In genomic region chr16:50167983-50168299, GRCm38 (mm10) we compare ENCODE assay signal across 24 mouse cellular contexts.
DNase-seq lines count a peak whose midpoint lies in the region; ATAC-seq and TF ChIP-seq lines count a peak whose summit lies in the region.
"Had no signal": no experiment of that assay in that cellular context is flagged by ENCODE, and none has a peak within 500 bp of the region (broad histone marks: within the 10 kb centered on the region; RNA-seq: fewer than 3 reads in every experiment).

No protein-coding gene starts in this region.

- 62% methylated on average over 10 of the region's 10 CpGs for WGBS in heart, adult 2 months
- 83% methylated on average over 10 of the region's 10 CpGs for WGBS in heart, embryonic 11.5 days (ENCODE audit: insufficient replicate concordance)
- WGBS in forebrain, embryonic 10.5 days, result 90% methylated on average over 10 of the region's 10 CpGs

- dilution Hi-C loops in CH12.LX (cut with MboI; ENCODE audit: extremely low pct_ligation_motif_present, extremely low pct_unique_long_range_greater_than_20kb, low sequenced_read_pairs), result no loop called here

- no peaks in the 10 kb centered on the region for H3K27me3 ChIP-seq in heart, adult 2 months (ENCODE audit: control insufficient read depth, insufficient read depth, low read length)
- no peaks in the 10 kb centered on the region for H3K27me3 ChIP-seq in heart, embryonic 11.5 days (ENCODE audit: control insufficient read depth, insufficient read depth, low read length)
- no peaks in the 10 kb centered on the region for H3K27me3 ChIP-seq in CH12.LX (replicated peaks)
- no peaks in the 10 kb centered on the region for H3K27me3 ChIP-seq in forebrain, embryonic 10.5 days (ENCODE audit: poor library complexity, severe bottlenecking)
- H3K27me3 ChIP-seq: embryonic facial prominence, embryonic 13.5 days; embryonic facial prominence, embryonic 15.5 days; forebrain, embryonic 13.5 days; forebrain, embryonic 15.5 days had no signal

- no peak for TF ChIP-seq RAD21 in CH12.LX (IDR thresholded peaks at IDR 0.05; ENCODE audit: low read depth, low read length)

- no peak overlapping the region for H3K9ac ChIP-seq in heart, adult 2 months (ENCODE audit: low read depth, low read length)
- H3K9ac ChIP-seq in heart, embryonic 11.5 days (ENCODE audit: low read depth, low read length), result no peak overlapping the region
- H3K9ac ChIP-seq in CH12.LX (ENCODE audit: insufficient read depth, low read depth), result no peak overlapping the region
- H3K9ac ChIP-seq: embryonic facial prominence, embryonic 13.5 days; embryonic facial prominence, embryonic 15.5 days; forebrain, embryonic 13.5 days; forebrain, embryonic 15.5 days; forebrain, postnatal 0 days had no signal

- H3K79me2 ChIP-seq in heart, adult 2 months (replicated peaks; ENCODE audit: control insufficient read depth, insufficient read depth, low read length), result no peaks in the 10 kb centered on the region
- H3K79me2 ChIP-seq in CH12.LX (replicated peaks; ENCODE audit: control insufficient read depth, extremely low read depth, insufficient read depth, poor library complexity, severe bottlenecking), result no peaks in the 10 kb centered on the region

- H3K4me2 ChIP-seq in heart, embryonic 11.5 days, result no peak overlapping the region
- peak overlapping the region; percentile 80; the same call in 1 of the 2 replicates for H3K4me2 ChIP-seq in CH12.LX (ENCODE audit: insufficient read depth, low read depth, poor library complexity, severe bottlenecking)
- H3K4me2 ChIP-seq: embryonic facial prominence, embryonic 13.5 days; embryonic facial prominence, embryonic 15.5 days; forebrain, embryonic 13.5 days; forebrain, embryonic 15.5 days had no signal

- H3K4me1 ChIP-seq in heart, adult 2 months (ENCODE audit: control insufficient read depth, insufficient read depth, low read length), result no peaks in the 10 kb centered on the region
- no peaks in the 10 kb centered on the region for H3K4me1 ChIP-seq in heart, embryonic 11.5 days (ENCODE audit: control insufficient read depth, insufficient read depth, low read length)
- H3K4me1 ChIP-seq in CH12.LX (ENCODE audit: control insufficient read depth in 1 of 2, insufficient read depth in 2 of 2), result peaks cover 6 to 9% of the 10 kb centered on the region in 2 experiments; a peak in 3 of 4 replicates
- peaks cover 17% of the 10 kb centered on the region for H3K4me1 ChIP-seq in forebrain, embryonic 10.5 days

- no peak for TF ChIP-seq POLR2A in heart, adult 2 months (IDR thresholded peaks at IDR 0.05; ENCODE audit: insufficient read depth, low read depth, low read length)
- TF ChIP-seq POLR2A in CH12.LX (IDR thresholded peaks at IDR 0.05; ENCODE audit: low read depth, low read length), result no peak

- peak overlapping the region; percentile 25; the same call in 1 of the 2 replicates for H3K27ac ChIP-seq in gastrocnemius, adult 2 months
- no peak overlapping the region for H3K27ac ChIP-seq in heart, adult 2 months
- H3K27ac ChIP-seq in heart, embryonic 11.5 days (ENCODE audit: low read depth, low read length), result no peak overlapping the region
- H3K27ac ChIP-seq in CH12.LX (ENCODE audit: insufficient read depth, low read depth), result no peak overlapping the region
- no peak overlapping the region for H3K27ac ChIP-seq in forebrain, embryonic 10.5 days
- H3K27ac ChIP-seq: embryonic facial prominence, embryonic 13.5 days; embryonic facial prominence, embryonic 15.5 days; forebrain, embryonic 13.5 days; forebrain, embryonic 15.5 days had no signal

- H3K9me3 ChIP-seq in heart, embryonic 11.5 days (replicated peaks; ENCODE audit: control insufficient read depth, low read length), result no peaks in the 10 kb centered on the region
- H3K9me3 ChIP-seq in CH12.LX (replicated peaks; ENCODE audit: low read length), result no peaks in the 10 kb centered on the region
- no peaks in the 10 kb centered on the region for H3K9me3 ChIP-seq in forebrain, embryonic 10.5 days
- H3K9me3 ChIP-seq: embryonic facial prominence, embryonic 13.5 days; embryonic facial prominence, embryonic 15.5 days; forebrain, embryonic 13.5 days; forebrain, embryonic 15.5 days had no signal

- TF ChIP-seq EP300 in heart, adult 2 months (IDR thresholded peaks at IDR 0.05; ENCODE audit: insufficient read depth, low read depth, low read length), result no peak
- no peak; the same call in 1 of the 2 replicates for TF ChIP-seq EP300 in CH12.LX (IDR thresholded peaks at IDR 0.05; ENCODE audit: low read length)

- peak overlapping the region; percentile 23 for H3K4me3 ChIP-seq in gastrocnemius, adult 2 months
- no peak overlapping the region for H3K4me3 ChIP-seq in heart, adult 2 months
- no peak overlapping the region for H3K4me3 ChIP-seq in heart, embryonic 11.5 days (ENCODE audit: low read depth, low read length)
- H3K4me3 ChIP-seq in CH12.LX (replicated peaks in 1 of 3; ENCODE audit: low read depth in 2 of 3, low read length in 2 of 3, poor library complexity in 1 of 3), result no peak overlapping the region
- H3K4me3 ChIP-seq in forebrain, embryonic 10.5 days, result no peak overlapping the region
- H3K4me3 ChIP-seq: embryonic facial prominence, embryonic 13.5 days; embryonic facial prominence, embryonic 15.5 days; erythroblast, embryonic 14.5 days; forebrain, embryonic 13.5 days; forebrain, embryonic 15.5 days had no signal

- no peaks in the 10 kb centered on the region for H3K36me3 ChIP-seq in heart, adult 2 months (ENCODE audit: control insufficient read depth, insufficient read depth, low read length)
- no peaks in the 10 kb centered on the region for H3K36me3 ChIP-seq in heart, embryonic 11.5 days (ENCODE audit: control insufficient read depth, insufficient read depth, low read length)
- no peaks in the 10 kb centered on the region for H3K36me3 ChIP-seq in CH12.LX (replicated peaks in 1 of 2; ENCODE audit: control insufficient read depth in 1 of 2, insufficient read depth in 1 of 2, low read length in 1 of 2)
- no peaks in the 10 kb centered on the region for H3K36me3 ChIP-seq in forebrain, embryonic 10.5 days (replicated peaks)
- H3K36me3 ChIP-seq: embryonic facial prominence, embryonic 13.5 days; embryonic facial prominence, embryonic 15.5 days; forebrain, embryonic 15.5 days had no signal

- ATAC-seq in heart, embryonic 11.5 days (replicated peaks; ENCODE audit: insufficient number of reproducible peaks, low FRiP score, low TSS enrichment), result no peak
- ATAC-seq: CD4-positive, CD25-positive, alpha-beta regulatory T cell, adult 4 months; forebrain, embryonic 13.5 days; forebrain, embryonic 15.5 days; forebrain, postnatal 0 days had no signal

- in situ Hi-C loops in CH12.LX (cut with MboI; ENCODE audit: low pct_ligation_motif_present, low pct_unique_long_range_greater_than_20kb, low sequenced_read_pairs), result no loop called here

- TF ChIP-seq CTCF in gastrocnemius, adult 2 months (IDR thresholded peaks at IDR 0.05), result no peak
- no peak for TF ChIP-seq CTCF in heart, adult 2 months (IDR thresholded peaks at IDR 0.05)
- TF ChIP-seq CTCF in CH12.LX (conservative IDR thresholded peaks at IDR 0.05 in 1 of 2, IDR thresholded peaks at IDR 0.05 in 1 of 2; ENCODE audit: low read depth in 2 of 2, low read length in 2 of 2), result no peak

- no peak for DNase-seq in gastrocnemius, adult 2 months
- no peak for DNase-seq in gastrocnemius, postnatal 4 days (ENCODE audit: low spot score in 2 of 2)
- peak; percentile 5 to 23 for DNase-seq in heart, adult 2 months
- no peak for DNase-seq in CH12.LX (ENCODE audit: extremely low read depth)
- DNase-seq in forebrain, embryonic 10.5 days (ENCODE audit: extremely low spot score, low spot score), result no peak
- DNase-seq: adrenal gland, adult 2 months; adrenal gland, postnatal 10 days; adrenal gland, postnatal 25 days; B cell, adult 2 months; cerebellum, adult 11 months; cerebellum, adult 18-20 months; cerebellum, adult 8-10 months; cerebellum, adult 9-11 months; cerebellum, postnatal 14 days; cerebellum, postnatal 36 days; embryo, embryonic 11 days; forebrain, postnatal 0 days had no signal

- intact Hi-C loops in gastrocnemius, adult 2 months (cut with DNase I), result no loop called here
- intact Hi-C loops in heart, adult 2 months (cut with DNase I), result no loop called here

TF ChIP-seq in CH12.LX, 34 proteins besides CTCF, POLR2A, EP300 and RAD21:
- TF ChIP-seq ETS1 (conservative IDR thresholded peaks at IDR 0.05; ENCODE audit: low read depth, low read length) (no peak), USF2 (conservative IDR thresholded peaks at IDR 0.05; ENCODE audit: low read depth, low read length) (no peak), ZKSCAN1 (IDR thresholded peaks at IDR 0.05; ENCODE audit: borderline replicate concordance, low read depth, low read length) (no peak), CHD1 (IDR thresholded peaks at IDR 0.05; ENCODE audit: low read depth, low read length) (0 out of 2 replicates have a peak, but pooled peaks have one; percentile 55), SMC3 (IDR thresholded peaks at IDR 0.05; ENCODE audit: low read depth, low read length) (no peak), HCFC1 (IDR thresholded peaks at IDR 0.05; ENCODE audit: low read depth, low read length) (no peak), MYC (IDR thresholded peaks at IDR 0.05; ENCODE audit: low read depth, low read length) (no peak)

Comparison
In these comparisons a context has a peak if more than half of its experiments do, and no peak if none do; other contexts are left out.
1. DNase-seq: peak in heart, adult 2 months (2 of 2); none in gastrocnemius, adult 2 months (single experiment), gastrocnemius, postnatal 4 days (0 of 2), CH12.LX (single experiment) and forebrain, embryonic 10.5 days (single experiment).